Mouse (Mus musculus): ENCODE results near the gene Rab12.
"Not testable (repeated sequence)": the region's sequence is repeated elsewhere in the genome, so short reads cannot be mapped to it uniquely, and the experiment has no call there.

The Rab12 gene

GRCm38 (mm10) chr17:66519554-66520553 is at the start of gene Rab12:
TSS of gene Rab12 (minus strand) at chr17:66519729.
- peak; percentile 79 for DNase-seq

GRCm38 (mm10) chr17:66564213-66564612 is 44.7 kb upstream of the Rab12 start:
- peak; percentile 28 for DNase-seq

GRCm38 (mm10) chr17:66563551-66563950 is 44.0 kb upstream of the Rab12 start:
- DNase-seq = no peak

- DNase-seq = no peak
Measured at GRCm38 (mm10) chr17:66561380-66561779, 41.9 kb upstream of the Rab12 start.

- no peak for DNase-seq
Measured at GRCm38 (mm10) chr17:66558404-66559317, 39.1 kb upstream of the Rab12 start.

GRCm38 (mm10) chr17:66552690-66553089 is 33.2 kb upstream of the Rab12 start:
- DNase-seq = no peak

- DNase-seq = no peak
Measured at GRCm38 (mm10) chr17:66550486-66550885, 31.0 kb upstream of the Rab12 start.

GRCm38 (mm10) chr17:66532285-66532684 is 12.8 kb upstream of the Rab12 start:
- no peak for DNase-seq

GRCm38 (mm10) chr17:66523396-66523795 is 3.9 kb upstream of the Rab12 start:
- DNase-seq = no peak

GRCm38 (mm10) chr17:66522631-66523030 is 3.1 kb upstream of the Rab12 start:
- DNase-seq = not testable (repeated sequence)

- no peak for DNase-seq
Measured at GRCm38 (mm10) chr17:66518877-66519553, 514 bp downstream of the Rab12 start.

- DNase-seq = no peak
Measured at GRCm38 (mm10) chr17:66516953-66517352, 2.6 kb downstream of the Rab12 start.

GRCm38 (mm10) chr17:66514288-66514995 is 5.1 kb downstream of the Rab12 start:
- DNase-seq = no peak

GRCm38 (mm10) chr17:66512202-66512956 is 7.2 kb downstream of the Rab12 start:
- DNase-seq = no peak

- no peak for DNase-seq
Measured at GRCm38 (mm10) chr17:66510221-66510683, 9.3 kb downstream of the Rab12 start.

GRCm38 (mm10) chr17:66507049-66507954 is 12.2 kb downstream of the Rab12 start:
- DNase-seq = no peak

GRCm38 (mm10) chr17:66504964-66505363 is 14.6 kb downstream of the Rab12 start:
- DNase-seq = no peak

- no peak for DNase-seq
Measured at GRCm38 (mm10) chr17:66504248-66504647, 15.3 kb downstream of the Rab12 start.

GRCm38 (mm10) chr17:66503466-66503865 is 16.1 kb downstream of the Rab12 start:
- DNase-seq = no peak

GRCm38 (mm10) chr17:66502865-66503264 is 16.7 kb downstream of the Rab12 start:
- DNase-seq = no peak

Measured in layer of hippocampus, adult 9-11 months (tissue).